Mouse (Mus musculus): ENCODE measurements around the gene Gabpb2. TPM values are rescaled to one million over a fixed set of nuclear protein-coding genes. Genes with fewer than 3 reads are reported as not detected.

The Gabpb2 gene
- total RNA-seq, 2 experiments from 2014 or later, result 10.9 to 11.8 TPM

DNA sequence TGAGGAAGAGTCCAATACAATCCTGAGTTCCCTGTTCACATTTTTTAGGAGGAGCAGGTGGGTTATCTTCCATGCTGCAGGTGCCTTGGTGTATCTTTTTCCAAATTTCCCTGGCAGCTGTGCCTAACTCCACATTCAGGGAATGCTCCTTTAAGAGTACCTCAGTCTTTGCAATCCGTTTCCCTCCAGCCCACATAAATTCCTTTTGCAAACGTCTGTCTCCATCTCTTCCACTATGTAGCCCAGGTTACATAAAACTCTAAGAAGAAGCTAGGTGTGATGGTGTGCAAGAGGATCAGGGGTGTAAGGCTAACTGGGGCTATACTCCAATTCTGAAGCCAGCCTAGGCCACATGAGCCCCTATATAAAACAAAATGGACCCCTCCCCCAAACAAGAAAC, 25.4 kb upstream of the Gabpb2 start:
- intact Hi-C loops (cut with DNase I), result no loop called here
- Histone ChIP-seq H3K4me3 (no peak overlapping the region), H3K27ac (peak overlapping the region; percentile 45)
- no peak for TF ChIP-seq CTCF (IDR thresholded peaks at IDR 0.05)
- DNase-seq (ENCODE audit: extremely low spot score in 1 of 2, low spot score in 2 of 2), result no peak

DNA sequence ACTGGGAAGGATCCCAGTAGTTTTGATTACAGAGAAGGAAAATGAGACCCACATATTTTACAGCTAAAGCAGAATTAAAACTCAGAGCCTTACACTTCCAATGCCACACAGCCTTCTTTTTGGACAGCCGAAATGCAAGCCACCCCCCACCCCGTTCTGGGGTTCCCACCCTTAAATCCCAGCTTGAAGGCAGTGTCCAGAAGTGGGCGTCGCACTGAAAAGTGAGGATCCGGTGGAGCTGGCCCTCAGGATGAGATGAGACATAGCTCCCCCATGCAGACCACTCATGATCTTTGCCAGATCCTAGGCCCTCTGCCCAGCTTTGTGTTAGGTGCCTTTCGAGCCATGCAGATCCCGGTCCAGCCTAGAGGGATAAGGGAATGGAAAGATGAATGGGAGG, 23.8 kb upstream of the Gabpb2 start, which contains the start of gene Gm128:
Gm128 (minus strand) TSS at position 101 of the 400 bp plus-strand sequence.
- intact Hi-C loops (cut with DNase I), result no loop called here
- no peak within 1 kb of the TSS for H3K27ac ChIP-seq
- no peak within 1 kb of the TSS for H3K4me3 ChIP-seq
- no peak for TF ChIP-seq CTCF (IDR thresholded peaks at IDR 0.05)
- DNase-seq (ENCODE audit: extremely low spot score in 1 of 2, low spot score in 2 of 2), result no peak

DNA sequence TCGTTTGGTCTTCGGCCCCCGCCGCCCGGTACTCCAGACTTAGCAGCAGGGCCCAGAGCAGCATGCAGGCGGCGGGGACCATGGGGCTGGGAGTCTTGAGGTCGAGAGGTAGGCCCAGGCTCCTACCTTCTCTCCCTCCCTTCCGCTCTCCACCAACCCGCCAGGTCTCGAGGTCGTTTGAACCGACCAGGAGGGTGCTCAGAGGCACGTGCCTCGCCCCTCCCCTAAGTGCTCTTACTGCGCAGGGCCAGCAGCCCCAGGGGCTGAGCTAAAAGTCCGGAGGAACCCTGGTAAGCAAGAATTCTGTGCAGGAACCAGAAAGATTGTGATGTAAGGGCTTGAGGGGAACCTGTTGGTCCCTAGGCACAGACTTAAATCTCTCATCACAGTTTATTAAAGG, 23.2 kb upstream of the Gabpb2 start:
- intact Hi-C loops (cut with DNase I), result no loop called here
- Histone ChIP-seq H3K27ac (no peak overlapping the region), H3K4me3 (no peak overlapping the region)
- DNase-seq (ENCODE audit: extremely low spot score in 1 of 2, low spot score in 2 of 2), result no peak
- no peak for TF ChIP-seq CTCF (IDR thresholded peaks at IDR 0.05)

DNA sequence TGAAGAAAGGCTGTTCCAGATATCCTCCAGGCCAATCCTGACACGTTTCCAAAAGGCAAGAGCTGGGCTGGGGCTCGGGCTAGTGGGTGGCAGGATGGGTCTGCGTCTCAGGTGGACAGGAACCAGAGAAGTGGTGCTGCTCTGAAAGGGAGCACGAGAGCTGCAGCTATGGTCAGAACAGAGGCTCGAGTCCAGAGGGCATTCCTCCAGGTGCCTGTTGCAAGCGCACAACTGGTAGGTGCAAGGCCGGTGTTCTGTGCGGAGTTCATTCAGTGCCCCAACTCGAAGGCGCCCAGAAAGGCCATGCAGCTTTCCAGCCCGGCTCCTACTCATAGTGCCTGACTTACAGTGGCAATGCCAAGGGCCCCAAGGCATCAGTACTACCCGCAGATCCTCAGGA, 22.3 kb upstream of the Gabpb2 start:
- H3K27ac ChIP-seq, result no peak overlapping the region
- no peak for DNase-seq (ENCODE audit: extremely low spot score in 1 of 2, low spot score in 2 of 2)
- H3K4me3 ChIP-seq, result no peak overlapping the region
- intact Hi-C loops (cut with DNase I), result no loop called here
- no peak for TF ChIP-seq CTCF (IDR thresholded peaks at IDR 0.05)

DNA sequence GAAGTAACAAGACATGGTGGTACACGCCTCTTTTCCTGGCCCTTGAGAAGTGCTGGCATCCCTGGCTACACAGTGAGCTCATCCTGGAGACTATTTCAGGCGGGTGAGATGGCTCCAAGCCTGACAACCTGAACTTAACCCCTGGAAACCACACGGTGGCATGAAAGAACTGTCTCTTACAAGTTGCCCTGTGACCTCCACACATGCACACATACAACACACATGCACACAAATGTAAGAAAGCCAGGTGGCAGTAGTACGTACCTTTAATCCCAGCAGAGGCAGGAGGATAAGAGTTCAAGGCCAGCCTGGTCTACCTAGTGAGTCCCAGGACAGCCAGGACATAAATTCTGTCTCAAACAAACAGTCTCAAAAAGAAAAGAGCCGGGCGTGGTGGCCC, 21.3 kb upstream of the Gabpb2 start:
- Histone ChIP-seq H3K27ac (no peak overlapping the region), H3K4me3 (no peak overlapping the region)
- TF ChIP-seq CTCF (IDR thresholded peaks at IDR 0.05), result no peak; the same call in 1 of the 2 replicates
- intact Hi-C loops (cut with DNase I), result no loop called here
- no peak for DNase-seq (ENCODE audit: extremely low spot score in 1 of 2, low spot score in 2 of 2)

DNA sequence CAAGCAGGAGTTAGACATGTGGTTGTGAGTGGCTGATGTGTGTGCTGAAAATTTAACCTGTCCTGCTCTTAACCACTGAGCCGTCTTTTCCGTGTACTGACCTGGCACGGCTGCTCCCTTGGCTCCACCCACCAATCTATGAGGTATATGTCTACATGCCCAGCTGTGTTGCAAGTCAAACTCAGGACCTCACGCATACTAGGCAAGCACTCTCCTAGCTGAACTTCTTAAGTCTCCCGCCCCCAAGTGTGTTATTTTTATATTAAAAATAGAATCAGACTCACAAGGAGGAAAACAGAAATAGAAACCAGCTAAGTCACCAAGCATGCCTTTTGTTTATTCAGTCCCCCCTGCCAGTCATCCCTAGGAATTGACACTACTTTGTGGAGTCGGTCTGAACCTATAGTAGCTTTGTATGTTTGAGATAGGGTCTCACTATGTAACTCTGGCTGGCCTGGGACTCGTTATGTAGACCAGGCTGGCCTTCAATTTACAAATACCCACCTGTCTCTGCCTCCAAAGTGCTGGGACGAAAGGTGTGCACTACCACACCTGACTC, 19.9 kb upstream of the Gabpb2 start:
- DNase-seq (ENCODE audit: extremely low spot score in 1 of 2, low spot score in 2 of 2), result no peak
- TF ChIP-seq CTCF (IDR thresholded peaks at IDR 0.05), result no peak
- intact Hi-C loops (cut with DNase I), result no loop called here
- Histone ChIP-seq H3K4me3 (no peak overlapping the region), H3K27ac (no peak overlapping the region)

DNA sequence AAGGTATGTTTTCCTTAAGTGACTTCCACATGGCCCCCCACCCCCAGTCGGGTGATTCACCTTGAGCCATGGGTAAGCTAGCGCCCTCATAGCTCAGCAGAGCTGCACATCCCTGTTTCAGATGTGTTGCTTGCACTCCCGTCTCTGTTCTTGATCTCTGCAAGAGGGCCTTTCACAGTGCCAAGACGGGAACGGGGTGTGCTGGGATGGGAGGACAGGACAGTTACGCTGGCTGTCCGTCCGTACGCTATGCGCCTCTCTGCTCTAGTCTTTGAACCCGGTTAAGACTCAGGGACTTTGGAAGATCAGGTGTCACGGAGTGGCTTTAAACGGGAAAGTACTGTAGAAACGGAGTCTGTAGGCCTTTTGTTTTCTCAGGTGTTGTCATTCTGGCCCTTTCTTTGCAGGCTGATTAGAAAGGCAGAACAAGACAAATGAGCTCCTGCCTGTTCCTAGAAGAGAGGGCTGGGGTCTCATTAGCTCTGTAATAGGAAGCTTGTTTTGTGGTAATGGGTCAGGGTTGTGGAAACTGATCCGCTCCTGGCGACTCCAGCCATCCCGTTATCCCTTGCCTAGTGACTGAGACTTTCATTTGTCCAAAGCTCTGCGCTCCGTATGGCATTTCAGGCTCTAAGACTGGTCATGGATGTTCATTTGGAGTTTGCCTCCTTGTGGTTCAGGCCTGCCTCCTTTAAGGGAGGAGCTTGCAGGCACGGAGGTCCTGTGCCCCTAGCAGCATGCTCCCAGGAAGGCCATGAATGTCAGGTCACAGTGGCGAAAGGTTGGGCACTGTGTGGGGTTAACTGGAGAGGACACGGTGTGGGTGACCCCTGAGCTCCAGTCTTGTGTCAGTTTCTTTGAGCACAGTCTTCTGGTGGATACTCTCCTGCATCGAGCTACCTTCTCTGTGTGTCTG, 17.9 kb upstream of the Gabpb2 start:
- intact Hi-C loops (cut with DNase I), result no loop called here
- DNase-seq (ENCODE audit: extremely low spot score in 1 of 2, low spot score in 2 of 2), result no peak
- Histone ChIP-seq H3K4me3 (no peak overlapping the region), H3K27ac (no peak overlapping the region)
- TF ChIP-seq CTCF (IDR thresholded peaks at IDR 0.05), result no peak

DNA sequence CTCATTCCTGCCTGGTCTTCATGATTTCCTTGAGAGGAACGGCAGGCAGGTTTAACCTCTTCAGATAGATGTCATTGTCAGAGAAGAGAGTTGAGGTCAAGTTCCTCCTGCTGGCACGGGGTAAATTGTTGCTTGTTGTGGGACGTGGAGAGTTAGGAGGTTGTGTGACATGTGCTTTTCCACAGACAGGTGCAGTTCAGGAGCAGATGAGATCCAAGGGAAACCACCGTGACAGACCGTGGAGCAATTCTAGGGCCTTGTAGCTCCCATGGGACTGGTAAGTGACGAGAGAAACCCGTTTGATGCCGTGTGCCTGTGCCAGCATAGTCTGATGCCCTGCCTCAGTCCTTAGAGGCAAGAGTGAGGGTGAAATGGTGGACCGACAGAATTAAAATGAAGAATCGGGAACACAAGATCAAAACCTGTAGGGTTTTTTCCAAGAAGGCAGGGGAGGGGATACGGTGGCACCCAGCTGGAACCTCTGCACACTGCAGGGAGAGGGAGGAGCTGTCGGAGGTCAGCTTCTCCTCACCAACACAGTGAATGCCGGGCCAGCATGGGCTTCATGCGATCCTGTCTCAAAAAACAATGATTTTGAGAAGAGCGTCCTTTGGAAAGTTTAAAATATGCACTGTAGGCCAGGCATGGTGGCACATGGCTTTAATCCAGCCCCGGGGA, 15.7 kb upstream of the Gabpb2 start:
- Histone ChIP-seq H3K27ac (no peak overlapping the region), H3K4me3 (no peak overlapping the region)
- no peak for TF ChIP-seq CTCF (IDR thresholded peaks at IDR 0.05)
- DNase-seq (ENCODE audit: extremely low spot score in 1 of 2, low spot score in 2 of 2), result no peak
- intact Hi-C loops (cut with DNase I), result no loop called here

DNA sequence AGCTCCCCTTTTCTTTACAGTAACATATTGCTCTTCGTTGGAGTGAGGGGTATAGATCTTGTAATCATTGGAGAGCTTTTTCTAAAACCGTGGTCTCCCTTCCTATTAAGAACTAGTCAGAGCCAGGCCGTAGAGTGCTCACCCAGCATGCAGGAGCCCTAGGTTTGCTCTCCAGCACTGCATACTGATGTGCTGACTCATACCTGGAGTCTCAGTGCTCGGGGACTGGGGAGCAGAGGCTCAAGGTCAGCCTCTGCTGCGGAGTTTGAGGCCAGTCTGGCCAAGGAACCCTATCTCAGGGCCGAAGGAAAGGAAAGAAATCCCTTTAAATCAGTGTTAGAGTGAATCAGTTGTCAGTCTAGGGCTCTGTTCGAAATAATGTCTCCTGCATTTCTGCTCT, 15.1 kb upstream of the Gabpb2 start:
- no peak for TF ChIP-seq CTCF (IDR thresholded peaks at IDR 0.05)
- Histone ChIP-seq H3K4me3 (no peak overlapping the region), H3K27ac (no peak overlapping the region)
- no peak for DNase-seq (ENCODE audit: extremely low spot score in 1 of 2, low spot score in 2 of 2)
- intact Hi-C loops (cut with DNase I), result no loop called here

DNA sequence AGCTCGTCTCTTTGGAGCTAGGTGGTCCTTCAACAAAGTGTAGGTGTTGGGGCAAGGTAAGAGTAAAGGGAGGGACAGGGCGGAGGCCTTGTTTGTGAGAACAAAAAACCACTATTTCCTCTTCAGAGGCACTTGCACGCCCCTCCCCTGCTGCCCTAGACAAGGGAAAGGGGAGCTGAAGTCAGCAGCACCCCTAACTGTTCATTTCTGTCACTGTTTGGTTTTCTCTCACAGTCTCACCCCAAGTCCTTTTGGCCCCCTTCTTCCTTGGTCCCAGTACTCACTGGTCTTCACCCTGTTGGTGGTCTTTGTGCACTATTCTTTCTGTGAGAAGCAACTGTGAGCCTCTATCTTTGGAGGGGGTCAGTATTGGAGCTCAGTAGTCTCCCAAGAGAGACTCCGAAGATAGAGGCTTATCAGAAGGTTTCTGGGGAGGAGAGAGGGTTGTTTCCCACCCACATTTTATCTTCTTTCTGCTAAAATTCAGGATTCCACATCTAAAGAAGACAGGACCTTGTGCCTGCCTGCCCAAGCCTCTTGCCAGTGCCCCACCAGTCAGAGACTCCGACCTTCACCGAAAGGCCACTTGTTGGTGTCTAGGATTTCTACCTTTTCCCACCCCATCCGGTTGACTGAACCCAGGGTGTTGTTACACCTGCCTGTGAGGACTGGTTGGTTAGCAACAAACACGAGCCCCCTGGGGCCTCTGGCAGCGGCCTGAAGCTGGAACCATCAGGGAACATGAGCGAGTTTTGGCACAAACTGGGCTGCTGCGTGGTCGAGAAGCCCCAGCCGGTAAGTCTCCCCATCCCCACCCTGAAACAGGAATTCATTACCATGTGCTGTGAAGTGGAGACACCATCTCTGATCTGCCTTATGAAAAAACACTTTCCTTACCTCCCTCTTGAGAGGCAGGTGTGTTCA, 13.8 kb upstream of the Gabpb2 start, which contains the start of gene Mllt11:
Mllt11 (minus strand) TSS at position 874 of the 924 bp plus-strand sequence.
- no peak for DNase-seq (ENCODE audit: extremely low spot score in 1 of 2, low spot score in 2 of 2)
- no peak for TF ChIP-seq CTCF (IDR thresholded peaks at IDR 0.05)
- peak within 1 kb of the TSS; percentile 65 for H3K4me3 ChIP-seq
- intact Hi-C loops (cut with DNase I), result no loop called here
- H3K27ac ChIP-seq, result peak within 1 kb of the TSS; percentile 66
